Mouse (Mus musculus): ENCODE data around the gene Ccdc28b. TPM values are rescaled to one million over a fixed set of nuclear protein-coding genes. Genes with fewer than 3 reads are reported as not detected.

Ccdc28b gene
- polyA plus RNA-seq, 3 experiments from 2014 or later = 30.5 to 54.0 (median 35.4) TPM

DNA sequence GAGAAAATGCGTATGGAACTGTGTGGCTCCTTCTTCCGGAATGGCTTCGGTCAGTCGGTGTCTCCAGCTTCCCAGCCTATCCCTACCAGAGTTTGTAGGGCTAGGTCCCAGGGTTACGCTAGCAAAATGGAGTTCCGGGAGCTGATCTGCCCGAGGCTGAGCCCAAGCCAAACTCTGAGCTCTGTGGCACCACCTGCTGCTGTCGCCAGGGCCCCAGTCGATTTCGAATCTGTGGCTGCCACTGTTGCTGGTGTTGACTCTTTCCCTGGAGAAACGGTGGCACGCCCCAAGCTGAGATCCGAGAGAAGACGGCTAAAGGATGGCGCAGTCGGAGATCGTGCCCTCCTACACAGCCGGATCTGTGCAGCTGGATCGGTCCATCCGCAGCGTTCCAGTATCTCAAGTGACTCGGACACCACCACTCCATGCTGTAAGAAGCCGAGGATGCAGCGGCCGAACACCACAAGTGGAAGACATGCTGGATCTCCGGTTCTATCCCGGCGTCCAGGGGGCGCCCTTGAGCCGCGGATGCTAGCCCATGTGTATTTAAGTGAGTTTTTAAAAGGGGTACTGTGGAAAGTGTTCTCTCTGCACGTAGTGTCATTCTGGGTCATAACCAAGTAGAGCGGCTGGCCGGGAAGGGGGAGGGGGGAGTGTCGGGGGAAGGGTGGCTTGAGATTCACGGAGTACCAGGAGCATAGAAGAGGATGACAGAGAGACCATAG lies 38.7 kb downstream of the Ccdc28b start:
- peak; percentile 55 for ATAC-seq

DNA sequence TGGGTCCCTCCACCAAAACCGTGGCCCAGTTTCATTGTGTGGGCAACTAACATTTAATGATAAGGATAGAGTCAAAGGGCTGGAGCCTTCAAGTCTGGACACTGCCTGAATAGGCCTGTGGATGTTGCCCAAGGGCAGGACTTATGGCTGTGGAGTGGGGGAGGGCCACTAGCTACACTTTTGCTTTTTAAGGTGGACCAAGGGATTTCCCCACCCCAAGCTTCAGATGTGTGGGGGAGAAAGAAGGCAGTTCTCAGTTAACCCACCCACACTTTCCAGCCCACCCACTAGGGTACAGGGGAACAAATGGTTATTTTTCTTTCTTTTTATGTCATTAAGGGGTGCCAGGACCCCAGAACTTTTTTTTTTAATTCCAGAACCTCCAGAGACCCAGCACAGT lies 39.4 kb downstream of the Ccdc28b start:
- ATAC-seq = no peak

DNA sequence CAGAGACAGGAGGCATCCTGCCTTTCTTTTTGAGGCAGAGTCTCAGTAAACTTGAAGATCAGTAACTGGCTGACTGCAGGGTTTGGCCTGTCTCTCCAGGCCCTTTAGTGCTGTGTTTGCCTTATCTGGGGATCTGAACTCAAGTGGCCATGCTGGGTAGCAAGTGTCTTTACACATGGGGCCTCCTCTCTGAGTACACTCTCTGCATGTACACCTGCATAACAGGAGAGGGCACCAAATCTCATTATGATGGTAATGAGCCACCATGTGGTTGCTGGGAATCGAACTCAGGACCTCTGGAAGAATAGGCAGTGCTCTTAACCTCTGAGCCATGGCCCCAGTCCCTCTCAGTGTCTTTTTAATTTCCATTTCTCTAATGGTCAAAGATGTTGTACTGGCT lies 41.5 kb downstream of the Ccdc28b start:
- ATAC-seq = no peak

DNA sequence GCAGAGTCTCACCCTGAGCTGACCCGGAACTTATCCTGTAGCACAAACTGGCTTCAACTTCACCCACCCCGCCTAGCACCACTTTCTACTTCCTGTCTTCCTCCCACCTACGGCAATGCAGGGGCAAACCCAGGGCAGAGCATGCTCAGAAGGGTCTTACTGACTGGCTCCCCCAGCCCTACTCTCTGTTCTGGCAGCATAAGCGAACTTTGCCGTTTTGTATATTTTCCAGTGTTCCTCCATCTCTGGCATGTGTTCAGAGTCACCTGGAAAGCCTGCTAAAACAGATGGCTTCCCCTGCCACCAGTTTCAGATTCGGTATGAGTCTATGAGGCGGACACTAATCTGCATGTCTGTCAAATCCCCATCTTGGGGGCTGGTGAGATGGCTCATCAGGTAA lies 43.4 kb downstream of the Ccdc28b start:
- peak; percentile 76 for ATAC-seq

DNA sequence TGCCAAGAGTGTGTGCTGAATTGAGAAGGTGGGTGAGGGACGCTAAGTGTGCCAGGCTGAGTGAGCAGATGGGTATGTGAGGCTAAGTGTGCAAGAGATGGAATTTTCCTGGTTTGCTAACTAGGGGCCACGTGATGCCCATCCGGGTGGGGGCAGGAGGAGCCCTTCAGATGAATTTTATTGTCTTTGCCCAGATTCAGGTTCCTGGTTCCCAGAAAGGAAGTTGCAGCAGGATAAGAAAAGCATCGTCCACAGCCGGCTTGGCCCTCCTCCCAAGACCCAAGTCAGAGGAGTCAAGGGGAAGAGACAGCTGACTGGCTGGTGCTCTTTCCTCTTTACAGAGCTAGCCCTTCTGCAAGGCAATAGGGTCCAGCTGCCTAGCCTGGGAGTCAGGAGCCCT lies 45.3 kb downstream of the Ccdc28b start, which contains the start of gene Fam167b:
TSS of gene Fam167b (minus strand) at position 84 of the 400 bp plus-strand sequence.
- no peak for ATAC-seq

DNA sequence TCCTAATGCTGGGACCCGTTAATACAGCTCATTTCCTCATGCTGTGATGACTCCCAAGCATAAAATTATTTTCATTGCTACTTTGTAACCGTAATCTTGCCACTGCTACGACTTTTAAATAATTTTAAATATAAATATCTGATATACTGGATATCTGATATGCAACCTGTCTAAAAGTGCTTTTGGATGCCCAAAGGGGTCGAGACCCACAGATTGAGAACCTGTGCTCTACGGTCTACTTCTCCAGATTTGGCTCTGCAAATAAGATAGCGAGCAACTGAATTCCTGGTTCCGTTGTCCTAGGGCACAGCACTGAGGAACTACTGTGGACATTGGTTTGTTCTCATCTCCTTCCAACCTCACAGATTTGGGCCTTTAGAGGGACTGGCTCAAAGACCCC lies 46.1 kb downstream of the Ccdc28b start:
- no peak for ATAC-seq

DNA sequence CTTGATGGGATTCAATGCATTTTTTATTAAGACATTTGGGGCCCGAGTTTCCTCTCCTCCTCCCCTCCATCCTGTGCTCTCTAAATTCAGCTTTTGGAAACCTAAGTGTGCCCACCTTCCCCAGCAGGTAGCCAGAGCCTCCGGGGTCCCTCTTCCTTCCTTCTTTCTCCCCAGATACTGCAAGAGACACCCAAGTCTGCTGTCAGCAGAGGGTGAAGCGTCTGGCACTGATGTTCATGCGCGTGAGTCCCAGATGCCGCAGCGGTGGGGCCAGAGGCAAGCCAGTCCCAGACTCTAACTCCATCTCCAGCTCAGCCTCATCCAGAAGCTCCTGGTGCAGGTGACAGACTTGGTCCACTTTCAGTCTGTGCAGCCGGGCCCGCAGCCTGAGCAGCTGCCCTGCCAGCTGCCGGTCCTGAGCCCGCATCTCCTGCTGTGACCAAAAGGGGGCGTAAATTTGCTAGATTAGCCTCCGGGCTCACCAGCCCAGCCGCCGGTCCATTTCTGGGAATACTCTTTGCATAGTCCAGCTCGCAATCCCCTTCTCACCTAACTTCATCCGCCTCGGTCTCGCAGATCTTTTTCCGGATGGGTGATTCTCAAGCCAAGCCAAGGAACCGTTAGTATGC lies 46.8 kb downstream of the Ccdc28b start:
- no peak for ATAC-seq

DNA sequence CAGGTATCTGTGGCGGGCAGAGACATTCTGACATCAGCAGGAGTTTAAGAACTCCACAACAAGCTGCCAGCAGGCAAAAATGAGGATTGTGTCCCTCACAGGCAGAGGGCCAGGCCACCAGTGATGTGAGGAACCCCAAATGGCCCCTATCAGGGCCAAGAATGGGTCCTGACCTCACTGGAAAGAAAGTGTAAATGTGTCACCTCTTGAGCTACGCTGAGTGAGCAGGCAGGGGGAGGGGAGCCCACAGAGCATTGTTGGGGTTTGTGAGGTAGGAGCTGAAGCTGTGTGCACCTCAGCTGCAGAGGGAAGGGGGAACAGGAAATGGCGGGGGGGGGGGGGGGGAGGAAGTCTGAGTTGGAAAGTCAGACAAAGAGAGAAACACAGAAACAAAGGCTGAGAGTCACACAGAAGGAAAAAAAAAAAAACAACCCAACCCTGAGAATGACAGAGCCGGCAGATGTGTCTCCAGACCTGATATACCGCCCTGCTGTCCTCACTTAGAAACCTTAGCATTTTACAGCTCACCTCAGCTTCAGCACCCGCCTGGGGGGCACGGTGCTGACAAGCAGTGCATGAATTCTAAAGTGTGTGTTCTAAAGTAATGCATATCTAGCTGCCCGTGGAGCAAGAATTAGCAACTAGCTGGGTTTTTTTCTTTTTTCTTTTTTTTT lies 48.4 kb downstream of the Ccdc28b start:
- peak; percentile 77 for ATAC-seq

DNA sequence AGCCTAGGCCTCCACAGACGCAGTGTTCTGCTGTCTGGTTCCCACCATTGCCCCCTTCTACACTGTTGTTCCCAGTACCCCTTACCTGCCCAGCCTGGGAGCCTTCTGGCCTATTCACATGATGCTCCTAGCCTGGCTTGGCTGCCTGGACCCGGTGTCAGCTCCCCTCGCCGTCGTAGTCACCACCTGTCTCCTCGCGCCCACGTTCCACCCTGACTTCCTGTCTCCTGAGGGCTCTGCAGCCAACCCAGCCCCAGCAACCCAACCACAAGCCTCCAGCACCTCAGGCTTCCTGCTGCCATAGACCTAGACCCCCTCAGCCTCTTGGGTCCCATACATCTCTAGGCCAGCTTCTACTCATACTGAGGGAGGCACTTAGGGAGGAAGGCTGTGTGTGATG lies 50.3 kb downstream of the Ccdc28b start, which contains the start of gene Lck:
TSS of gene Lck (minus strand) at position 212 of the 400 bp plus-strand sequence.
- peak; percentile 60 for ATAC-seq

DNA sequence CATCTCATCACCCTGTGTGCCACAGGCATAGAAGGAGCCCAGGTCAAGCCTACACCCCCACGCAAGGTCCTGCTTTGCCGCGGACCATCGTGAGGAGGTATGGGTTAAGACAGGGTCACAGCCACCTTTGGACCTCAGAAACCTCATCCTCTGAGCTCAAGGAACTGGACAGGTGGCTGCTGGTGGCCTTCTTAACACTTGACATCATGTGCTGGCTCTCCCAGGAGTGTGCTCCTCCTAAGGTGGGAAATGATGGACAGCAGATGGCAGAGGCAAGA lies 50.7 kb downstream of the Ccdc28b start:
- no peak for ATAC-seq

DNA sequence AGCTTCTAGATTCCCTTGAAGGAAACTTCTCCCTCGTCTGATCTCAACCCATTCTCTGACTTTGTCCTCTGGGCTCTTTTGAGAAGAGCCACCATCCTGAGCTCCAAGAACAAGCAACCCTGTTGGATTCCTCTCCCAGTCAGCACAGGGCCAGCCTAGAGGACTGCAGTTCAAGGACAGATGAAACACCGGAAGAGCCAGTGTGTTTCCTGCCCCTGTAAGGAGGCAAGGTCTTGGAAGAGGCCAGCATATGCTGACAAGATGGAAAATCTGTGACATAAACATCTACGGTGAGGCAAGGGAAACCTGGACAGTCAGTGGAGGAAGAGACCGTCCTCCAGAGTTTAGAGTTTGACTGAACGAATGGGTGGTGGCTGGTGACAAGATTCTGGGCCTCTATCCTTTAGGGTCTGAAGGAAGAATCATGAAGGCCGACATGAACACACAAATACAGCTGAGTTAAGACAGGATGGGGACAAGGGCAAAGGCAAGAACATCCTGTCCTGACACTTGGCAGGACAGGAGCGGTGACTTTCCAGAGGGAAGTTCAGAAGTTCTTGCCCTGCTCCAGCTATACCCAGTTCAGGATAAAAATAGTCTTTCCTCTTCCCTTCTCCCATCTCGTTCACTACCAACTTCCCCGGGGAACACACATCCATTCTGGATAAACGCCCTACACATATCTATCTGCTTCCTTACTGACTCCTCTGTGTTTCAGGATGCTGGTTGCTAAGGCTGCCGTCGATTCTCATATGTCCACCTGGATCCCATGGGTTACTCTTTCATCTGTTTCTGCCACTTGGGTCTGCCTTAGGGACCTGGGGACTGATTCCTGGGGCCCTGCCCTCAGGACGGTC lies 51.3 kb downstream of the Ccdc28b start:
- ATAC-seq = peak; percentile 8

DNA sequence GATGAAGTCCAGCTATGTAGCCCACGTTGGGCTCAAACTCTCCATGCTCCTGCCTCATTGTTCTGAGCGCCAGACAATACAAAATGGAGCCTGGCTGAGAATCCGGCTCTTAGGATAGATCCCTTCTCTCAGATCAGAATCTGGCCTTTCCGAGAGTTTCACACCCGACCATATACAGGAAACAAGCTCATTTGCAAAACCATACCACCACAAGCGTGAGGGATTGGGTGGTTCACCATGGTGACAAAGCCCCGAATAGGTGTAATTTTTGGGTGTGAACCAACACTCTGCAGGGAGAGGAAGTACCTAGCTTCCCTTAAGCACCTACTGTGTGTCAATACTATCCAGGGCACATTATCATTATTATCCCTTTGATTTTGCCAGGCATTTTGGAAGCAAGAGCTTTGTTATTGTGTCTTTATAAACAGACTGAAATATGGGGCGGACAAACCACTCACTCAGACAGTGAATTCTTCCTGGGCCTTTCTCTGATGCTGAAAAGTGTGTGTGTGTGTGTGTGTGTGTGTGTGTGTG lies 52.1 kb downstream of the Ccdc28b start:
- ATAC-seq = peak; percentile 1

DNA sequence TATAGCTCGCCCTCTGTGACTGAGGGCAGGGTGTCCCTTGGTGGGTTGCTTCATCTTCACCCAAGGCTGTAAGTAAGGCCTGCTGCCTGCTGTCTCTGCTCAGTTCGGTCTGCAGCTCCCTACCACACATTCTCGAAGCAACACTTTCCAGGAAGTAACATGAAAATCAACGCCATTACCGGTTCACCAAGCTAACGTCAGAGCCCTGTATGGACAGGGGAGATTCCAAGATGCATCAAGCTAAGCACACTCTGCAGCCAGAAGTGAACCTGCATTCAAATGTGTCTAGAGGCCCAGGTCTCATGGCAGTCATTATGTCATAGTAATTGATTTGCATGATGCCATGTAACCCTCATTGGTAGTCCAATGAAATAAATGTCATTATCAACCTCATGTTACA lies 53.7 kb downstream of the Ccdc28b start:
- ATAC-seq = peak; percentile 49

Other genes starting within 250 kb of the Ccdc28b start
- 1 to 10 TPM; 3.0 to 6.6 (median 5.8) TPM for gene Zbtb8a, start 245.8 kb downstream of the Ccdc28b start, polyA plus RNA-seq (2017; shearing (Covaris generic))
- not detected for gene Zbtb8b, start 183.1 kb downstream of the Ccdc28b start, polyA plus RNA-seq (2017; shearing (Covaris generic))
- gene Bsdc1, start 162.4 kb downstream of the Ccdc28b start, polyA plus RNA-seq (2017; shearing (Covaris generic)) = 10 to 100 TPM; 20.2 to 33.8 (median 28.8) TPM
- gene Tssk3, start 132.9 kb downstream of the Ccdc28b start, polyA plus RNA-seq (2017; shearing (Covaris generic)) = not detected
- not detected for gene Fam229a, start 132.8 kb downstream of the Ccdc28b start, polyA plus RNA-seq (2017; shearing (Covaris generic))
- gene Marcksl1, start 110.4 kb downstream of the Ccdc28b start, polyA plus RNA-seq (2017; shearing (Covaris generic)) = 1 to 10 TPM; 2.7 to 4.9 (median 4.4) TPM
- gene Hdac1, start 81.2 kb downstream of the Ccdc28b start, polyA plus RNA-seq (2017; shearing (Covaris generic)) = 100 to 1,000 TPM; 256 to 267 (median 261) TPM
- 1,000 to 10,000 TPM; 1,449 to 1,788 (median 1,727) TPM for gene Lck, start 50.3 kb downstream of the Ccdc28b start, polyA plus RNA-seq (2017; shearing (Covaris generic))
- under 1 TPM in 2 of 3 experiments, not detected in 1; 0.97 to 0.98 TPM for gene Fam167b, start 45.4 kb downstream of the Ccdc28b start, polyA plus RNA-seq (2017; shearing (Covaris generic))
- 100 to 1,000 TPM; 335 to 403 (median 335) TPM for gene Eif3i, start 23.3 kb downstream of the Ccdc28b start, polyA plus RNA-seq (2017; shearing (Covaris generic))
- 100 to 1,000 TPM; 283 to 327 (median 313) TPM for gene Tmem234, start 23.3 kb downstream of the Ccdc28b start, polyA plus RNA-seq (2017; shearing (Covaris generic))
- 1 to 10 TPM; 2.1 to 5.3 (median 4.3) TPM for gene Dcdc2b, start 9.7 kb downstream of the Ccdc28b start, polyA plus RNA-seq (2017; shearing (Covaris generic))
- 10 to 100 TPM; 45.5 to 63.3 (median 53.1) TPM for gene Iqcc, start 4.8 kb downstream of the Ccdc28b start, polyA plus RNA-seq (2017; shearing (Covaris generic))
- 10 to 100 TPM; 17.1 to 26.8 (median 21.4) TPM for gene Txlna, start 17.1 kb upstream of the Ccdc28b start, polyA plus RNA-seq (2017; shearing (Covaris generic))
- 10 to 100 TPM in 1 of 3 experiments, 1 to 10 TPM in 2; 8.6 to 11.6 (median 9.9) TPM for gene Kpna6, start 48.8 kb upstream of the Ccdc28b start, polyA plus RNA-seq (2017; shearing (Covaris generic))
- gene Tmem39b, start 72.9 kb upstream of the Ccdc28b start, polyA plus RNA-seq (2017; shearing (Covaris generic)) = 10 to 100 TPM in 2 of 3 experiments, 1 to 10 TPM in 1; 8.3 to 16.1 (median 12.8) TPM
- 10 to 100 TPM; 35.0 to 40.3 (median 39.9) TPM for gene Khdrbs1, start 118.4 kb upstream of the Ccdc28b start, polyA plus RNA-seq (2017; shearing (Covaris generic))
- 1,000 to 10,000 TPM; 1,860 to 2,586 (median 2,027) TPM for gene Ptp4a2, start 187.3 kb upstream of the Ccdc28b start, polyA plus RNA-seq (2017; shearing (Covaris generic))